Comparison of ENCODE assay signal across 18 mouse cellular contexts in the genomic region with DNA sequence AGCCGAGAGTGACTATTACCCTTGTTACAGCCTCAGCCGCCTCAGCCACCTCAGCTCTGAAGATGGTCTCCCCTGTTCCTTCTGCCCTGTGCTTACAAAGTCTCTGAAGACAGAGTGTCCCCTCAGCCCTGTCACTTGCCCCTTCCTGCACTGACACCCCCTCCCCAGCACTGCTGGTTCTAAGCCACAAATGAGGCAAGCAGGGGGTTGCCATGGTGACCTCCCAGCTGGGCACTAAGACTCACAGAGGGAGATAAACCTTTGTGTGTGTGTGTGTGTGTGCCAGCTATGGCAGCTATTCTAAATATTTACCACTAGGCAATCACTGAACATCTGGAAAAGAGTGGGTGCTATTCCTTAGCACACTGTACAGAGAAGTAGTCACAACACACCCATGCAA. TPM values are rescaled to one million over a fixed set of nuclear protein-coding genes. Genes with fewer than 3 reads are reported as not detected.
DNase-seq lines count a peak whose midpoint lies in the region; ATAC-seq lines count a peak whose summit lies in the region.
"Had no signal": no experiment of that assay in that cellular context is flagged by ENCODE, and none has a peak within 500 bp of the region (broad histone marks: within the 10 kb centered on the region; RNA-seq: fewer than 3 reads in every experiment).

No protein-coding gene starts in this region.

- WGBS in hindbrain, embryonic 10.5 days, result 38% methylated on average over 2 of the region's 2 CpGs
- WGBS in hindbrain, embryonic 16.5 days, result 23% methylated on average over 2 of the region's 2 CpGs
- WGBS in neural tube, embryonic 15.5 days, result 18% methylated on average over 2 of the region's 2 CpGs
- WGBS in forebrain, embryonic 14.5 days, result 53% methylated on average over 2 of the region's 2 CpGs
- WGBS in neural tube, embryonic 13.5 days, result 31% methylated on average over 2 of the region's 2 CpGs

- H3K4me3 ChIP-seq in hindbrain, embryonic 10.5 days, result no peak overlapping the region
- no peak overlapping the region for H3K4me3 ChIP-seq in hindbrain, embryonic 16.5 days (ENCODE audit: low read length)
- no peak overlapping the region for H3K4me3 ChIP-seq in neural tube, embryonic 15.5 days (replicated peaks)
- no peak overlapping the region for H3K4me3 ChIP-seq in forebrain, embryonic 14.5 days (ENCODE audit: low read depth, low read length)
- no peak overlapping the region for H3K4me3 ChIP-seq in neural tube, embryonic 13.5 days
- H3K4me3 ChIP-seq: heart, embryonic 10.5 days; kidney, embryonic 15.5 days; limb, embryonic 13.5 days; liver, embryonic 15.5 days; myocyte had no signal

- no peak overlapping the region for H3K27ac ChIP-seq in hindbrain, embryonic 10.5 days
- no peak overlapping the region for H3K27ac ChIP-seq in hindbrain, embryonic 16.5 days (ENCODE audit: low read depth, low read length)
- H3K27ac ChIP-seq in neural tube, embryonic 15.5 days (replicated peaks), result no peak overlapping the region
- no peak overlapping the region for H3K27ac ChIP-seq in forebrain, embryonic 14.5 days (ENCODE audit: low read depth, low read length)
- H3K27ac ChIP-seq in neural tube, embryonic 13.5 days (replicated peaks), result no peak overlapping the region
- H3K27ac ChIP-seq: heart, embryonic 10.5 days; kidney, embryonic 15.5 days; limb, embryonic 13.5 days; liver, embryonic 15.5 days; macrophage had no signal

- no peaks in the 10 kb centered on the region for H3K36me3 ChIP-seq in hindbrain, embryonic 10.5 days
- H3K36me3 ChIP-seq in hindbrain, embryonic 16.5 days (ENCODE audit: control insufficient read depth, insufficient read depth, low read length), result no peaks in the 10 kb centered on the region
- no peaks in the 10 kb centered on the region for H3K36me3 ChIP-seq in neural tube, embryonic 15.5 days
- no peaks in the 10 kb centered on the region for H3K36me3 ChIP-seq in forebrain, embryonic 14.5 days (ENCODE audit: control insufficient read depth, insufficient read depth, low read length)
- H3K36me3 ChIP-seq in neural tube, embryonic 13.5 days, result no peaks in the 10 kb centered on the region
- H3K36me3 ChIP-seq: heart, embryonic 10.5 days; kidney, embryonic 15.5 days; limb, embryonic 13.5 days; liver, embryonic 15.5 days had no signal

- H3K4me1 ChIP-seq in hindbrain, embryonic 10.5 days (replicated peaks), result peaks cover 14% of the 10 kb centered on the region
- H3K4me1 ChIP-seq in hindbrain, embryonic 16.5 days (ENCODE audit: control insufficient read depth, insufficient read depth, low read depth, low read length), result no peaks in the 10 kb centered on the region
- H3K4me1 ChIP-seq in neural tube, embryonic 15.5 days, result peaks cover 7% of the 10 kb centered on the region
- H3K4me1 ChIP-seq in forebrain, embryonic 14.5 days (ENCODE audit: control insufficient read depth, insufficient read depth, low read length), result peaks cover 7% of the 10 kb centered on the region; the same call in 1 of the 2 replicates
- peaks cover 11% of the 10 kb centered on the region for H3K4me1 ChIP-seq in neural tube, embryonic 13.5 days (replicated peaks)

- peak; percentile 36 for DNase-seq in hindbrain, embryonic 10.5 days (ENCODE audit: low spot score)
- peak; percentile 28 for DNase-seq in neural tube, embryonic 10.5 days (ENCODE audit: extremely low spot score, low spot score)
- DNase-seq in forebrain, embryonic 14.5 days (ENCODE audit: low spot score), result peak; percentile 45
- DNase-seq in kidney, postnatal 4 days, result no peak
- no peak for DNase-seq in cerebellum, adult 18-20 months
- DNase-seq: adrenal gland, postnatal 10 days; B cell, adult 2 months; cerebellum, adult 9-11 months; gastrocnemius, postnatal 14 days had no signal

- H3K9me3 ChIP-seq in hindbrain, embryonic 10.5 days, result no peaks in the 10 kb centered on the region
- H3K9me3 ChIP-seq in hindbrain, embryonic 16.5 days (ENCODE audit: control insufficient read depth, low read length), result no peaks in the 10 kb centered on the region
- H3K9me3 ChIP-seq in neural tube, embryonic 15.5 days (replicated peaks), result no peaks in the 10 kb centered on the region
- H3K9me3 ChIP-seq in forebrain, embryonic 14.5 days (replicated peaks; ENCODE audit: control insufficient read depth, low read length), result no peaks in the 10 kb centered on the region
- H3K9me3 ChIP-seq in neural tube, embryonic 13.5 days, result no peaks in the 10 kb centered on the region
- H3K9me3 ChIP-seq: heart, embryonic 10.5 days; kidney, embryonic 15.5 days; limb, embryonic 13.5 days; liver, embryonic 15.5 days had no signal

- H3K9ac ChIP-seq in hindbrain, embryonic 16.5 days (ENCODE audit: low read depth, low read length), result no peak overlapping the region
- H3K9ac ChIP-seq in neural tube, embryonic 15.5 days (replicated peaks), result no peak overlapping the region
- no peak overlapping the region for H3K9ac ChIP-seq in forebrain, embryonic 14.5 days (ENCODE audit: low read length)
- no peak overlapping the region for H3K9ac ChIP-seq in neural tube, embryonic 13.5 days
- H3K9ac ChIP-seq: kidney, embryonic 15.5 days; limb, embryonic 13.5 days; liver, embryonic 15.5 days had no signal

- no peak overlapping the region for H3K4me2 ChIP-seq in hindbrain, embryonic 16.5 days (ENCODE audit: low read length)
- no peak overlapping the region for H3K4me2 ChIP-seq in neural tube, embryonic 15.5 days
- no peak overlapping the region for H3K4me2 ChIP-seq in forebrain, embryonic 14.5 days (ENCODE audit: low read length)
- no peak overlapping the region for H3K4me2 ChIP-seq in neural tube, embryonic 13.5 days
- H3K4me2 ChIP-seq: kidney, embryonic 15.5 days; limb, embryonic 13.5 days; liver, embryonic 15.5 days had no signal

- ATAC-seq in hindbrain, embryonic 16.5 days, result no peak
- ATAC-seq in neural tube, embryonic 15.5 days (ENCODE audit: low FRiP score), result no peak
- ATAC-seq in forebrain, embryonic 14.5 days, result no peak
- ATAC-seq in neural tube, embryonic 13.5 days (ENCODE audit: low read depth), result peak; percentile 43; the same call in 1 of the 2 replicates

- no peaks in the 10 kb centered on the region; the same call in 1 of the 2 replicates for H3K27me3 ChIP-seq in hindbrain, embryonic 10.5 days (ENCODE audit: insufficient read depth, poor library complexity, severe bottlenecking)
- H3K27me3 ChIP-seq in hindbrain, embryonic 16.5 days (replicated peaks; ENCODE audit: control insufficient read depth, insufficient read depth, low read length), result no peaks in the 10 kb centered on the region
- H3K27me3 ChIP-seq in neural tube, embryonic 15.5 days (replicated peaks), result no peaks in the 10 kb centered on the region
- no peaks in the 10 kb centered on the region for H3K27me3 ChIP-seq in forebrain, embryonic 14.5 days (replicated peaks; ENCODE audit: control insufficient read depth, insufficient read depth, low read length)
- no peaks in the 10 kb centered on the region for H3K27me3 ChIP-seq in neural tube, embryonic 13.5 days
- H3K27me3 ChIP-seq: kidney, embryonic 15.5 days; limb, embryonic 13.5 days; liver, embryonic 15.5 days had no signal

RNA-seq across cellular contexts. Expression of gene Paqr5, which starts 23.0 kb away (rescaled TPM):
- 0.58 and 0.65 TPM in 2 replicates for polyA plus RNA-seq in hindbrain, embryonic 10.5 days (2016; fragmentation: Nextera tagmentation; extraction: Ambion mirVana)
- polyA plus RNA-seq in hindbrain, embryonic 16.5 days (2015; fragmentation: Nextera tagmentation; extraction: Ambion mirVana), result 0.57 and 0.64 TPM in 2 replicates
- 0.24 and 3.7 TPM in 2 replicates for polyA plus RNA-seq in neural tube, embryonic 15.5 days (2015; fragmentation: Nextera tagmentation; extraction: Ambion mirVana)
- polyA plus RNA-seq in forebrain, embryonic 14.5 days (2014; fragmentation: Nextera tagmentation; extraction: Ambion mirVana), result 0.53 and 0.55 TPM in 2 replicates
- polyA plus RNA-seq in neural tube, embryonic 13.5 days (2015; fragmentation: Nextera tagmentation; extraction: Ambion mirVana), result 0.10 and 0.18 TPM in 2 replicates

RNA-seq across cellular contexts. Expression of gene Kif23, which starts 57.0 kb away (rescaled TPM):
- polyA plus RNA-seq in hindbrain, embryonic 10.5 days (2016; fragmentation: Nextera tagmentation; extraction: Ambion mirVana), result 75.7 and 110 TPM in 2 replicates
- 13.7 and 18.6 TPM in 2 replicates for polyA plus RNA-seq in hindbrain, embryonic 16.5 days (2015; fragmentation: Nextera tagmentation; extraction: Ambion mirVana)
- 12.3 and 33.6 TPM in 2 replicates for polyA plus RNA-seq in neural tube, embryonic 15.5 days (2015; fragmentation: Nextera tagmentation; extraction: Ambion mirVana)
- polyA plus RNA-seq in forebrain, embryonic 14.5 days (2014; fragmentation: Nextera tagmentation; extraction: Ambion mirVana), result 43.2 and 49.6 TPM in 2 replicates
- polyA plus RNA-seq in neural tube, embryonic 13.5 days (2015; fragmentation: Nextera tagmentation; extraction: Ambion mirVana), result 17.0 and 19.7 TPM in 2 replicates

Comparison
In these comparisons a context has a peak if more than half of its experiments do, and no peak if none do; other contexts are left out.
1. DNase-seq: peak in hindbrain, embryonic 10.5 days (single experiment), neural tube, embryonic 10.5 days (single experiment) and forebrain, embryonic 14.5 days (single experiment); none in kidney, postnatal 4 days (0 of 2) and cerebellum, adult 18-20 months (0 of 2).